Mouse (Mus musculus) thymus, postnatal 0 days (tissue): ENCODE measurements around the gene Mllt3. TPM values are rescaled to one million over a fixed set of nuclear protein-coding genes. Genes with fewer than 3 reads are reported as not detected.

Experiments
- DNase-seq: peaks from one replicate; pipeline ENCODE4 v3.0.0-alpha.2; 2015; ENCODE audit warnings: low spot score
- polyA plus RNA-seq: library from polyadenylated mRNA; unstranded; fragments of >200 nt; fragmentation: Nextera tagmentation; extraction: Ambion mirVana; gene quantifications from 2 replicates; pipeline ENCODE4 v1.2.1, GENCODE M21; 2015

Mllt3 gene
- polyA plus RNA-seq, 1 experiment from 2014 or later, result 34.7 TPM

- DNase-seq, result no peak
These were observed 151.2 kb downstream of the Mllt3 start for GRCm38 (mm10) chr4:87881995-87882394.

GRCm38 (mm10) chr4:87881583-87881982 lies 151.6 kb downstream of the Mllt3 start:
- no peak for DNase-seq

- DNase-seq, result no peak
These were observed 152.9 kb downstream of the Mllt3 start for GRCm38 (mm10) chr4:87880297-87880696.

- no peak for DNase-seq
These were observed 154.5 kb downstream of the Mllt3 start for GRCm38 (mm10) chr4:87878701-87879100.

GRCm38 (mm10) chr4:87870563-87870962 lies 162.6 kb downstream of the Mllt3 start:
- no peak for DNase-seq

- no peak for DNase-seq
These were observed 166.6 kb downstream of the Mllt3 start for GRCm38 (mm10) chr4:87866564-87866963.

GRCm38 (mm10) chr4:87865848-87866247 lies 167.3 kb downstream of the Mllt3 start:
- DNase-seq, result no peak

- no peak for DNase-seq
These were observed 168.1 kb downstream of the Mllt3 start for GRCm38 (mm10) chr4:87865041-87865440.

GRCm38 (mm10) chr4:87863212-87863611 lies 170.0 kb downstream of the Mllt3 start:
- no peak for DNase-seq

- no peak for DNase-seq
These were observed 172.4 kb downstream of the Mllt3 start for GRCm38 (mm10) chr4:87860723-87861122.

- no peak for DNase-seq
These were observed 174.0 kb downstream of the Mllt3 start for GRCm38 (mm10) chr4:87859148-87859547.

- DNase-seq, result no peak
These were observed 175.2 kb downstream of the Mllt3 start for GRCm38 (mm10) chr4:87857982-87858381.

GRCm38 (mm10) chr4:87852461-87852860 lies 180.7 kb downstream of the Mllt3 start:
- DNase-seq, result no peak

GRCm38 (mm10) chr4:87850051-87850450 lies 183.1 kb downstream of the Mllt3 start:
- no peak for DNase-seq

- DNase-seq, result no peak
These were observed 188.4 kb downstream of the Mllt3 start for GRCm38 (mm10) chr4:87844668-87845210.

- no peak for DNase-seq
These were observed 192.8 kb downstream of the Mllt3 start for GRCm38 (mm10) chr4:87840210-87840910.

- no peak for DNase-seq
These were observed 194.4 kb downstream of the Mllt3 start for GRCm38 (mm10) chr4:87838716-87839115.

- DNase-seq, result no peak
These were observed 195.4 kb downstream of the Mllt3 start for GRCm38 (mm10) chr4:87837471-87838361.

- DNase-seq, result no peak
These were observed 196.9 kb downstream of the Mllt3 start for GRCm38 (mm10) chr4:87836257-87836656.

GRCm38 (mm10) chr4:87835191-87835590 lies 198.0 kb downstream of the Mllt3 start:
- DNase-seq, result no peak

- DNase-seq, result no peak
These were observed 198.9 kb downstream of the Mllt3 start for GRCm38 (mm10) chr4:87834310-87834709.

- DNase-seq, result no peak
These were observed 202.3 kb downstream of the Mllt3 start for GRCm38 (mm10) chr4:87830794-87831306.
